Mouse (Mus musculus) heart, postnatal 0 days (tissue): ENCODE results near the gene Pi4k2a. TPM values are rescaled to one million over a fixed set of nuclear protein-coding genes. Genes with fewer than 3 reads are reported as not detected.

Experiments used
- ATAC-seq: fragments of 200-750 bp; cut with Nextera tagmentation; 2 replicates; pipeline ENCODE4 v1.8.0; 2017; ENCODE audit warnings: low read depth, moderate number of reproducible peaks, moderate library complexity; ENCODE audit not compliant: insufficient read depth
- DNase-seq: peaks from one replicate; pipeline ENCODE4 v3.0.0-alpha.2; 2016; ENCODE audit warnings: low spot score
- H3K27ac ChIP-seq: fragments of 300-500 bp; sonication (generic); 2 replicates; pipeline ENCODE4 v1.5.1; 2014; ENCODE audit warnings: low read depth, mild to moderate bottlenecking
- H3K27me3 ChIP-seq: fragments of 300-500 bp; sonication (generic); 2 replicates; pipeline ENCODE4 v1.6.1; 2014; ENCODE audit warnings: low read length, mixed read lengths; ENCODE audit not compliant: control insufficient read depth, insufficient read depth
- H3K36me3 ChIP-seq: fragments of 300-500 bp; sonication (generic); replicated peaks from 2 replicates; pipeline ENCODE4 v1.6.1; 2014; ENCODE audit warnings: low read length, mixed read lengths; ENCODE audit not compliant: control insufficient read depth, insufficient read depth
- H3K4me1 ChIP-seq: fragments of 300-500 bp; sonication (generic); 2 replicates; pipeline ENCODE4 v1.6.1; 2014; ENCODE audit warnings: antibody characterized with exemption; ENCODE audit not compliant: control insufficient read depth, insufficient read depth
- H3K4me2 ChIP-seq: fragments of 300-500 bp; sonication (generic); 2 replicates; pipeline ENCODE4 v1.6.1; 2014; ENCODE audit warnings: low read depth, mild to moderate bottlenecking, low read length, moderate library complexity
- H3K4me3 ChIP-seq: fragments of 300-500 bp; sonication (generic); 2 replicates; pipeline ENCODE4 v1.5.1; 2014; ENCODE audit warnings: low read depth, low read length
- H3K9ac ChIP-seq: fragments of 300-500 bp; sonication (generic); replicated peaks from 2 replicates; pipeline ENCODE4 v1.6.1; 2014; ENCODE audit warnings: low read depth, low read length, mixed read lengths
- H3K9me3 ChIP-seq: fragments of 300-500 bp; sonication (generic); replicated peaks from 2 replicates; pipeline ENCODE4 v1.6.1; 2016; ENCODE audit warnings: low read length; ENCODE audit not compliant: control insufficient read depth
- CTCF ChIP-seq: IDR thresholded peaks from 2 replicates; pipeline ENCODE4 v1.5.1; 2016; ENCODE audit warnings: antibody characterized with exemption, control low read depth, low read depth
- EP300 ChIP-seq: IDR thresholded peaks from 2 replicates; pipeline ENCODE4 v1.6.1; 2016; ENCODE audit warnings: antibody characterized with exemption, low read depth
- WGBS: fragments of 180-500 bp; shearing (Covaris S2); extraction: QIAGEN DNeasy Blood & Tissue Kit; methylation state at CpG from one replicate; pipeline ENCODE4 v1.1.7; 2014; 5-methylcytosine and 5-hydroxymethylcytosine counted together
- polyA plus RNA-seq: library from polyadenylated mRNA; unstranded; fragments of >200 nt; fragmentation: Nextera tagmentation; extraction: Ambion mirVana; gene quantifications from 2 replicates; pipeline ENCODE4 v1.2.1, GENCODE M21; 2015
- total RNA-seq: library from RNA; depleted of rRNA; stranded (reverse); fragments of >200 nt; gene quantifications from 2 replicates; pipeline ENCODE4 v1.2.3, GENCODE M21; 2014; ENCODE audit warnings: low replicate concordance

The Pi4k2a gene
- total and polyA plus RNA-seq, 2 experiments from 2014 or later, result 6.7 to 13.4 TPM

- Histone ChIP-seq H3K4me3 (no peak within 1 kb of the TSS), H3K27ac (no peak within 1 kb of the TSS), H3K4me1 (no peaks in the 10 kb centered on the region), H3K4me2 (no peak within 1 kb of the TSS), H3K27me3 (no peaks in the 10 kb centered on the region), H3K36me3 (no peaks in the 10 kb centered on the region), H3K9ac (no peak within 1 kb of the TSS), H3K9me3 (no peaks in the 10 kb centered on the region)
- WGBS, result 78% methylated on average over 4 of the region's 4 CpGs
- TF ChIP-seq EP300 (no peak), CTCF (no peak)
- no peak for DNase-seq
- ATAC-seq, result no peak
These were observed 38.3 kb upstream of the Pi4k2a start, which contains the start of gene 4933411K16Rik for GRCm38 (mm10) chr19:42051948-42052347. 4933411K16Rik (plus strand) TSS chr19:42052248.

GRCm38 (mm10) chr19:42054255-42054654, 36.0 kb upstream of the Pi4k2a start:
- DNase-seq (no peak), ATAC-seq (no peak)
- no peak for TF ChIP-seq EP300
- no peak for TF ChIP-seq CTCF
- Histone ChIP-seq H3K27me3 (no peaks in the 10 kb centered on the region), H3K36me3 (no peaks in the 10 kb centered on the region), H3K4me1 (no peaks in the 10 kb centered on the region), H3K9ac (no peak overlapping the region), H3K4me2 (no peak overlapping the region), H3K4me3 (no peak overlapping the region), H3K9me3 (no peaks in the 10 kb centered on the region), H3K27ac (no peak overlapping the region)
- 56% methylated on average over 6 of the region's 6 CpGs for WGBS

DNA sequence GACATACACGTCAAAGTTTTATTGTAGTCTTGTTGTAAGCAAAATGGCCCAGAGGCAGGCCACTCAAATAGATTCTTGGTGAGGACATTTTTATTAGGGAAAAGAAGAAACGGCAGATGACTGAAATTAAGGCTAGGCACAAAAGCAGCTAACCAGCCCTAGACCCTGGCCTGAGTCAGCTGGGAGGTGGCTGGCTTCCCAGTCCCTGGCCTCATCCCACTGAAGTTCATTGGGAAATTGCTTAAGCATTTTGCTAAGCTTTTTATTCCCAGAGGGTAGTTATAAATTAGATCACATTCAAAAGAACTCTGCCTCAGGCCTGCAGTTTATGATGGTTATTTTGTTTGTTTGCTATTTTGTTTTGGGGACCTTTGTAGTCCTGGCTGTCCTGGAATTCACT, 34.4 kb upstream of the Pi4k2a start:
- Histone ChIP-seq H3K27ac (no peak overlapping the region), H3K9ac (no peak overlapping the region), H3K36me3 (no peaks in the 10 kb centered on the region), H3K4me2 (no peak overlapping the region), H3K9me3 (no peaks in the 10 kb centered on the region), H3K4me1 (no peaks in the 10 kb centered on the region), H3K4me3 (no peak overlapping the region), H3K27me3 (no peaks in the 10 kb centered on the region)
- TF ChIP-seq EP300, result no peak
- no peak for TF ChIP-seq CTCF
- DNase-seq, result no peak
- WGBS, result 73% methylated on average over 2 of the region's 2 CpGs
- ATAC-seq, result no peak

DNA sequence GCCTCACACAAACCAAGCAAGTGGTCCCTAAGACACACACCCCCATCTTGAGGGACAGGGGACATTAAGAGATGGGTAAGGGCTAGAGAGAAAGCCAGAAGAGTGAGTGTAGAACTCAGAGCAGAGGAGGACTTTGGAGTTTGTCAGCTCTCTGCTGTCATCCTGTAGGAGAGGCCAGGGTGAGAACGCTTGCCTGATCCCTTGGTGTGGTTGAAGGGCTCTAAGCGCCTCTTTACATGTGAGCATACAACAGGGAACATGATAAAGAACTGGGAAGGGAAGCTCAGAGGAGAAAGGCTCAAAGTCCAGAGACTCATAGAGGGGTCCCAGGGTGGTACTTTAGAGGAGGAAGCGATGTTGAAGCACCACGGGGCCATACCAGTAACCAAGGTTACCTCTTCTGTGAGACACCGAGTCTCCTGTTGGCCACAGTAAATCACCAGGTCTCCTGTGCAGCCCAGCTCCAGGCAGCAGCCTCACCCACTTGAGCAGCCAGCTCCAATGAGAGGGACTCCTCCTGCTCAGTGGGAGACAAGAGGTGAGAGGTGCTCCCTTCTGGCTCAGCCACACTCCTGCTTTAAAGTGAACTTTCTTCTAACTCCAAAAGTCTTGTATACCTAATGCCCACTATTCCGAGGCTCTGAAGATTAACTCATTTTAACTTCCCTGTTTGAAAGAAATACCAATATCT, 33.4 kb upstream of the Pi4k2a start:
- no peaks in the 10 kb centered on the region for H3K4me1 ChIP-seq
- no peak overlapping the region for H3K4me2 ChIP-seq
- no peak overlapping the region for H3K9ac ChIP-seq
- WGBS, result 72% methylated on average over 6 of the region's 6 CpGs
- no peaks in the 10 kb centered on the region for H3K36me3 ChIP-seq
- H3K27me3 ChIP-seq, result no peaks in the 10 kb centered on the region
- H3K4me3 ChIP-seq, result no peak overlapping the region
- ATAC-seq, result no peak
- H3K9me3 ChIP-seq, result no peaks in the 10 kb centered on the region
- H3K27ac ChIP-seq, result no peak overlapping the region
- DNase-seq, result no peak
- TF ChIP-seq EP300 (no peak), CTCF (no peak)

DNA sequence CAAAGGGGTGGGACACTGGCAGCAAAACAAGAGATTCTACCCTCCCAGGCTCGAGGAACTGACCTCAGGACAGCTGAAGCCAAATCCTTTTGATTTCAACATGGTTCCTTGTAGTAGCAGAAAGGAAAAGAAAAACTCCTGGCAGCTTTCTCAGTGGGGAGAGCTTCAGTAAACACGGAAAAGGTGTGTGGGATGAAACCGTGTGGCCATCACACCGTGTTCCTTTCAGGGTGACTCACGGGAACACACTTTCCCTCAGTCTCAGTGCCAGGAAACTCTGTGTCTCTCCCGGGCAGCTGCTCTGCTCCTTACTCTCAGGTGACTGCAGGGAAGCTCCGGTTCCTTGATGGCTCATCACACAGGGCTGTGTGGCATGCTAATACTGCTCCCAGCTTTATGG, 31.8 kb upstream of the Pi4k2a start:
- Histone ChIP-seq H3K27me3 (no peaks in the 10 kb centered on the region), H3K4me3 (no peak overlapping the region), H3K27ac (no peak overlapping the region), H3K36me3 (no peaks in the 10 kb centered on the region), H3K9ac (no peak overlapping the region), H3K4me2 (no peak overlapping the region), H3K4me1 (no peaks in the 10 kb centered on the region), H3K9me3 (no peaks in the 10 kb centered on the region)
- DNase-seq, result no peak
- TF ChIP-seq CTCF (no peak), EP300 (no peak)
- 52% methylated on average over 7 of the region's 7 CpGs for WGBS
- no peak for ATAC-seq

GRCm38 (mm10) chr19:42061443-42061842, 28.8 kb upstream of the Pi4k2a start:
- H3K9ac ChIP-seq, result no peak overlapping the region
- TF ChIP-seq EP300 (no peak), CTCF (no peak)
- H3K9me3 ChIP-seq, result no peaks in the 10 kb centered on the region
- 87% methylated on average over 7 of the region's 7 CpGs for WGBS
- H3K27ac ChIP-seq, result no peak overlapping the region
- no peaks in the 10 kb centered on the region for H3K36me3 ChIP-seq
- no peaks in the 10 kb centered on the region for H3K27me3 ChIP-seq
- no peaks in the 10 kb centered on the region for H3K4me1 ChIP-seq
- H3K4me3 ChIP-seq, result no peak overlapping the region
- ATAC-seq, result no peak
- DNase-seq, result no peak
- H3K4me2 ChIP-seq, result no peak overlapping the region
